Mouse (Mus musculus) brain, adult 2 months (tissue): Measurements from ENCODE around the gene Siva1.

Experiments used
- DNase-seq: peaks from one replicate; pipeline ENCODE4 v3.0.0; 2011; ENCODE audit warnings: low read depth, low spot score

The Siva1 gene

GRCm38 (mm10) chr12:112644180-112644854, at the start of gene Siva1:
Gene Siva1 (plus strand): TSS chr12:112644679.
- peak; percentile 100 for DNase-seq

GRCm38 (mm10) chr12:112594989-112595388, 49.5 kb upstream of the Siva1 start:
- DNase-seq = peak; percentile 85

- peak; percentile 73 for DNase-seq
Measured at GRCm38 (mm10) chr12:112595626-112596025, 48.9 kb upstream of the Siva1 start.

GRCm38 (mm10) chr12:112596454-112596853, 48.0 kb upstream of the Siva1 start:
- no peak for DNase-seq

GRCm38 (mm10) chr12:112596891-112597500, 47.5 kb upstream of the Siva1 start:
- DNase-seq = peak; percentile 63

GRCm38 (mm10) chr12:112597618-112598017, 46.9 kb upstream of the Siva1 start:
- DNase-seq = peak; percentile 69

- DNase-seq = no peak
Measured at GRCm38 (mm10) chr12:112599198-112599597, 45.3 kb upstream of the Siva1 start.

GRCm38 (mm10) chr12:112599942-112600611, 44.4 kb upstream of the Siva1 start:
- no peak for DNase-seq

- DNase-seq = no peak
Measured at GRCm38 (mm10) chr12:112604022-112604421, 40.5 kb upstream of the Siva1 start.

- DNase-seq = peak; percentile 63
Measured at GRCm38 (mm10) chr12:112604709-112605649, 39.5 kb upstream of the Siva1 start.

GRCm38 (mm10) chr12:112605766-112606165, 38.7 kb upstream of the Siva1 start:
- DNase-seq = peak; percentile 79

GRCm38 (mm10) chr12:112606998-112607397, 37.5 kb upstream of the Siva1 start:
- DNase-seq = no peak

GRCm38 (mm10) chr12:112609031-112609430, 35.4 kb upstream of the Siva1 start:
- no peak for DNase-seq

- DNase-seq = no peak
Measured at GRCm38 (mm10) chr12:112616668-112617067, 27.8 kb upstream of the Siva1 start.

- peak; percentile 94 for DNase-seq
Measured at GRCm38 (mm10) chr12:112617184-112617583, 27.3 kb upstream of the Siva1 start.

- DNase-seq = peak; percentile 91
Measured at GRCm38 (mm10) chr12:112617898-112618380, 26.5 kb upstream of the Siva1 start.

GRCm38 (mm10) chr12:112618981-112619685, 25.3 kb upstream of the Siva1 start:
- DNase-seq = no peak

GRCm38 (mm10) chr12:112619686-112620353, 24.7 kb upstream of the Siva1 start, which contains the start of gene Adssl1:
Gene Adssl1 (plus strand): TSS chr12:112620045.
- DNase-seq = peak; percentile 81

- peak; percentile 67 for DNase-seq
Measured at GRCm38 (mm10) chr12:112620354-112621061, 24.0 kb upstream of the Siva1 start.
